Mouse (Mus musculus): ENCODE results near the gene Tshz2.

Tshz2 gene

GRCm38 (mm10) chr2:169940297-169941142 lies 307.7 kb downstream of the Tshz2 start:
- no peak for DNase-seq (ENCODE audit: low read depth)

GRCm38 (mm10) chr2:169943727-169944126 lies 310.9 kb downstream of the Tshz2 start:
- no peak for DNase-seq (ENCODE audit: low read depth)

GRCm38 (mm10) chr2:169948139-169948538 lies 315.3 kb downstream of the Tshz2 start:
- DNase-seq (ENCODE audit: low read depth) = no peak

GRCm38 (mm10) chr2:169951041-169951440 lies 318.2 kb downstream of the Tshz2 start:
- DNase-seq (ENCODE audit: low read depth) = no peak

GRCm38 (mm10) chr2:169952981-169953380 lies 320.2 kb downstream of the Tshz2 start:
- no peak for DNase-seq (ENCODE audit: low read depth)

GRCm38 (mm10) chr2:169958736-169959573 lies 326.1 kb downstream of the Tshz2 start:
- DNase-seq (ENCODE audit: low read depth) = no peak

- DNase-seq (ENCODE audit: low read depth) = no peak
Measured at GRCm38 (mm10) chr2:169961463-169962230, 328.8 kb downstream of the Tshz2 start.

- DNase-seq (ENCODE audit: low read depth) = no peak
Measured at GRCm38 (mm10) chr2:169962231-169962600, 329.4 kb downstream of the Tshz2 start.

GRCm38 (mm10) chr2:169962776-169963175 lies 330.0 kb downstream of the Tshz2 start:
- DNase-seq (ENCODE audit: low read depth) = no peak

GRCm38 (mm10) chr2:169970481-169970880 lies 337.7 kb downstream of the Tshz2 start:
- no peak for DNase-seq (ENCODE audit: low read depth)

- DNase-seq (ENCODE audit: low read depth) = no peak
Measured at GRCm38 (mm10) chr2:169982925-169983324, 350.1 kb downstream of the Tshz2 start.

- no peak for DNase-seq (ENCODE audit: low read depth)
Measured at GRCm38 (mm10) chr2:169987186-169987585, 354.4 kb downstream of the Tshz2 start.

- no peak for DNase-seq (ENCODE audit: low read depth)
Measured at GRCm38 (mm10) chr2:169989186-169989585, 356.4 kb downstream of the Tshz2 start.

- no peak for DNase-seq (ENCODE audit: low read depth)
Measured at GRCm38 (mm10) chr2:169990991-169991390, 358.2 kb downstream of the Tshz2 start.

- no peak for DNase-seq (ENCODE audit: low read depth)
Measured at GRCm38 (mm10) chr2:169995987-169996386, 363.2 kb downstream of the Tshz2 start.

- DNase-seq (ENCODE audit: low read depth) = no peak
Measured at GRCm38 (mm10) chr2:169996501-169997237, 363.9 kb downstream of the Tshz2 start.

GRCm38 (mm10) chr2:169997276-169998049 lies 364.6 kb downstream of the Tshz2 start:
- no peak for DNase-seq (ENCODE audit: low read depth)

GRCm38 (mm10) chr2:169998878-169999337 lies 366.1 kb downstream of the Tshz2 start:
- DNase-seq (ENCODE audit: low read depth) = no peak

- DNase-seq (ENCODE audit: low read depth) = no peak
Measured at GRCm38 (mm10) chr2:170002594-170003504, 370.0 kb downstream of the Tshz2 start.

- DNase-seq (ENCODE audit: low read depth) = no peak
Measured at GRCm38 (mm10) chr2:170003666-170004065, 370.9 kb downstream of the Tshz2 start.

Data from NIH3T3 (cell line).